Mouse (Mus musculus): ENCODE results near the gene Gfod1. TPM values are rescaled to one million over a fixed set of nuclear protein-coding genes. Genes with fewer than 3 reads are reported as not detected.
A peak's percentile ranks its signal among the peaks of the same experiment; 100 is the strongest.

The Gfod1 gene
- total RNA-seq (2017) = 7.4 and 11.2 TPM in 2 replicates

GRCm38 (mm10) chr13:43304018-43304431 lies at the start of gene Gfod1:
Gene Gfod1, minus strand, starts transcription at chr13:43304172.
- peak; percentile 87 for ATAC-seq (replicated peaks; ENCODE audit: low read depth, poor library complexity, severe bottlenecking)

DNA sequence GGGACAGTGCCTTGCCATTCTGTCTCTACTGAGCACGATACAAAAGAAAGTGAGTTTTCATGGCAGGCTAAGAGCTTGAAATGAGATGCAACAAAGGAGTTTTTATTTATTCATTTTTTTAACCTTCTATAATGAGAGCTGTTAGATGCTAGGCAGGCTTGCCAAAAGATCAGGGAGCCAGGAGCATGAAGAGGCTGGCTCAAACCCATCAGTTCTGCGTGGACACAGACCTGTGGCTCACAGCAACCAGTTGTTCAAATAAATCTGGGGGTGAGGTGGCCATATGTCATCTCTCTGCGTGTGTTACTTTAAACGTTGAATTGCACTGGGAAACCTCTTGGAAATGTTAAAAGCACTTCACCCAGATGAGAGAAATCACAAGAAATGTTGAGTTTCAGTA lies 49.4 kb upstream of the Gfod1 start:
- ATAC-seq (replicated peaks; ENCODE audit: low read depth, poor library complexity, severe bottlenecking) = no peak

- ATAC-seq (replicated peaks; ENCODE audit: low read depth, poor library complexity, severe bottlenecking) = no peak
These were observed 46.7 kb upstream of the Gfod1 start for GRCm38 (mm10) chr13:43350489-43351169.

DNA sequence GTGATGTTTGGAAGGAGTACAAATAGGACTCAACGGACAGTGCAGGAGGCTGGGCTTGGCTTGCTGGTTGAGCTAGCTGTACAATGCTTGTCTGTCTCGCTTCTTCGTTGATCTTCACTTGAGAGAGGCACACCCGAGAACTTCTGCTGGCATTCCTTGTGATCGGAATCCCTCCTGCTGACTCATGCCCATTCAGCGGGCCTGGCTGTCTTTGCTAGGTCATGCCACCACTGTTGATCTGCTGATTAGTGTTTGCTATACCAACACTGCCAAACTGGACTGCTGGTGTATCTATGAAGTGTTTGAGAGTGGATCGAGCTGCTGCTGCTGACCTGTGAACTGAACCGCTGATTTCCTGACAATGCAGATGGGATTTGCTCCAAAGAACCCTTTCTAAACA lies 45.4 kb upstream of the Gfod1 start:
- no peak for ATAC-seq (replicated peaks; ENCODE audit: low read depth, poor library complexity, severe bottlenecking)

GRCm38 (mm10) chr13:43346825-43347224 lies 42.9 kb upstream of the Gfod1 start:
- no peak for ATAC-seq (replicated peaks; ENCODE audit: low read depth, poor library complexity, severe bottlenecking)

DNA sequence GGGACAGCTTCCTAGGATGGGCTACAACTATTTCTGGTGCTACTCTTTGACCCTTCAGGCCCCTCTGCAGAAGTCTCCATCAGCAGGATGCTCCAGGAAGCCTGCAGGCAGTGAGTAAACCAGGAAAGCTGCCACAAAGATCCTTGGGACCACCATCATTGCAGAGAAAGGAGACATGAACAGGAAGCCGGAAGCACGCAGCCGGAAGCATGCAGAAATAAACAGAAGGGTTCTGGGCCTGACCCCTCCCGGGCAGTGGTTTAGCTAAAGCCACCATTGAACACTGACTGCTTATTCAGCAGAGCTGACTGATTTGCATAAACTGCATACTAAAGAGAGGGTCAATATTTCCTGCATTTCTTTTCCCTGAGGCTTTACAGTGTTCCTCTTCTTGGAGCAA lies 34.7 kb upstream of the Gfod1 start:
- no peak for ATAC-seq (replicated peaks; ENCODE audit: low read depth, poor library complexity, severe bottlenecking)

DNA sequence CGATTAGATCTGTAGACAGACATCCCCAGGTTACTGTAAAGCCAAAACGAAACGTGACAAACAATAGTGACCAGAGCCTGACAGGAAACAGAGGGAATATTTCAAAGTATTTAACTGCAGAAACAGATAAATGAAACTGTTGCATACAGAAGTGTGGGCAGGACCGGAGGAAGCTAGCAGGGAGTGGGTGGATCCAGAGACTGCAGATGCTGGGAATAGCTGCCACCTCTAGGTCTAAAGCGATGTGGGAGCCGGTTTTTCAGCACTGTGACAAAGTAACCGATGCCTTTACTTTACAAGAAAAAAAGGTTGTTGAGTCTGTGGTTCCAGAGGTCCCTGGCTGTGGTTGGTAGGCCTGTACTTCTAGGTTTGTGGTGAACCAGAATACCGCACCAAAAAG lies 34.0 kb upstream of the Gfod1 start:
- ATAC-seq (replicated peaks; ENCODE audit: low read depth, poor library complexity, severe bottlenecking) = no peak

DNA sequence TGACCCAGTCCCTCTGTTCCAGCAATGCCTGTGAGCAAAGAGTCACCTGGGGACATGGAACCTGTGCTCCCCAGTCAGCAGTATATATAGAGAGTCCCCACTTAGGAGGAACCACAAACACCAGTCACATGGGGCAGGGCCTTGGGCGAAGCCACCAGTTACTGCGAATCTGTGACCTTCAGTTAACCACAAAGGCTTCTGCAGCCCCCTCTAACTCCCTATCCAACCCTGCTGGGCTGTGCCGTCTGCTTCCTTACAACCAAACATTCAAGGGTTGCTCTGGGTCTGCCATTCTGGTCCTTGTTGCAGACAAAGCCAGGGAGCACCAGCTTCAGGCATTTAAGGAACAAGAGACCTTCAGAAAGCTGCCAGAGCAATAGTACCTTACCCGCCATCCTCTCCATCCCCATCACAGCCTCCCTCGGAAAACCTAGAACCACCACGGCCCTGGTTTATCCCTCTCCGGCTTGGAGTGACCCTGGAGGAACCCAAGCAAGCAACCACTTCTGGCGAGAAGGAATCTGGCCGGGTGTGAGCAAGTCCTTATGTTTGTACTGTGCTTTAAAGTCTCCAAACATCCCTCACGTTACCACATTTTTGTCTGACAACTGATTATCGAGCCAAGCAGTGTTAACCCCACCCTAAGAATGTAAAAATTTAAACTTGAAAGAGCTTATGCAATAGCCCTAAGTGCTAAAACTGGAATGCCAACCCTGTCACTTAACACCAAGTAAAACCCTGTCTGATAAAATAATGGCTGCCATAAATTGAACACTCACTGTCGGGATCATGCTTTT lies 32.7 kb upstream of the Gfod1 start:
- ATAC-seq (replicated peaks; ENCODE audit: low read depth, poor library complexity, severe bottlenecking) = peak; percentile 54

- ATAC-seq (replicated peaks; ENCODE audit: low read depth, poor library complexity, severe bottlenecking) = 0 out of 2 replicates have a peak, but pooled peaks have one; percentile 29
These were observed 28.6 kb upstream of the Gfod1 start for GRCm38 (mm10) chr13:43332591-43332990.

- 0 out of 2 replicates have a peak, but pooled peaks have one; percentile 29 for ATAC-seq (replicated peaks; ENCODE audit: low read depth, poor library complexity, severe bottlenecking)
These were observed 27.9 kb upstream of the Gfod1 start for GRCm38 (mm10) chr13:43331721-43332444.

DNA sequence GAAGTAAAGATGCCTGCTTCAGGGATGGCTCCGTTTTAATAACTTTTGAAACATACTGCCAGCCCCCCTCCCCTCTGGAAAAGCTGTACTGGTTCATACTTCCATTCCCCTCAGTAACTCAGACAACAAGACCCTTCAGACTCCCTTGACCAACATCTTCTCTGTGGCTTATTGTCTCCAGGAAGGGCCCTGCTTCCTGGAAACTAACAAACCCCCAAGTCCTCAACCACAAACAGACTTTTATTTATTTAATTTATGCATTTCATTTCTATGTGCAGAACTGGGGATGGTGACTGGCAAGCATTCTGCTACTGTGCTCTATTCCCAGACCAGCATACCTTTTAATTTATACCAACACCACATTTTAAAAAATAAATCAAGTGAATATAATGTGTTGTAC lies 21.5 kb upstream of the Gfod1 start:
- peak; percentile 88 for ATAC-seq (replicated peaks; ENCODE audit: low read depth, poor library complexity, severe bottlenecking)

GRCm38 (mm10) chr13:43321492-43321891 lies 17.5 kb upstream of the Gfod1 start:
- ATAC-seq (replicated peaks; ENCODE audit: low read depth, poor library complexity, severe bottlenecking) = no peak

GRCm38 (mm10) chr13:43319396-43319795 lies 15.4 kb upstream of the Gfod1 start:
- no peak; the same call in 1 of the 2 replicates for ATAC-seq (replicated peaks; ENCODE audit: low read depth, poor library complexity, severe bottlenecking)

- ATAC-seq (replicated peaks; ENCODE audit: low read depth, poor library complexity, severe bottlenecking) = no peak
These were observed 13.4 kb upstream of the Gfod1 start for GRCm38 (mm10) chr13:43317411-43317810.

DNA sequence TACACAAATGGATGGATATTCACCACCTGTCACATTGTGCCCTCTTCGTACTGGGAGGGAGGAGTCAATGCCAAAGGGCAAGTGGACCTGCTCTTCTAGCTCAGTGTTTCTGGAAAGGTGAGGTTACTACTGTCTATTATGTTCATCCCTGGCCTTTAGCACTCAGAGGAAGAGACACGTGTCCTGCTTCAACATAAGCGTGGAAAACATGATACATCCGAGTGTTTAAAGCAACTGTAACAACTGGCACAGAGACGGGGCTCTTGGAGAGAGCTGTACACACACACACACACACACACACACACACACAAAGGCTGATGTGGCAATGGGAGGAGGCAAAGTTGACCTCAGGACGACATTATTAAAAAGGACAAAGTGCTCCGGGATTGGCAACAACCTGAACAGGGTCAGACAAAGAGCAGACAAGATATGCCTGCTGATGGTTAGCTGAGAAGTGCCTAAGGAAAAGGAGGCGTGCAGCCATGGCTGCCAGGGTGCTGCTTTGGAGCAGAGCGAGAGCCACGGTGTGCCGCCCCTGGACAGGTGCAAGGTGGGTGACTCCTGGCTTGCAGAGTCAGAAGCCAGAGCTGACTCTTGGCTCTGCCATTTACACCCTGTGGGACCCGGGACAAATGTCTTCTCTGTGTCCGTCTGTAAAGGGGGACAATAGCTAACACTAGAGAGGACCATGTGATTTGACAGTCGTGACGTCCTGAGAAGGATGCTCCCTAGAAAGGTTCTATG lies 1.4 kb upstream of the Gfod1 start:
- ATAC-seq (replicated peaks; ENCODE audit: low read depth, poor library complexity, severe bottlenecking) = no peak

GRCm38 (mm10) chr13:43304700-43305099 lies 728 bp upstream of the Gfod1 start:
- ATAC-seq (replicated peaks; ENCODE audit: low read depth, poor library complexity, severe bottlenecking) = 0 out of 2 replicates have a peak, but pooled peaks have one; percentile 4

DNA sequence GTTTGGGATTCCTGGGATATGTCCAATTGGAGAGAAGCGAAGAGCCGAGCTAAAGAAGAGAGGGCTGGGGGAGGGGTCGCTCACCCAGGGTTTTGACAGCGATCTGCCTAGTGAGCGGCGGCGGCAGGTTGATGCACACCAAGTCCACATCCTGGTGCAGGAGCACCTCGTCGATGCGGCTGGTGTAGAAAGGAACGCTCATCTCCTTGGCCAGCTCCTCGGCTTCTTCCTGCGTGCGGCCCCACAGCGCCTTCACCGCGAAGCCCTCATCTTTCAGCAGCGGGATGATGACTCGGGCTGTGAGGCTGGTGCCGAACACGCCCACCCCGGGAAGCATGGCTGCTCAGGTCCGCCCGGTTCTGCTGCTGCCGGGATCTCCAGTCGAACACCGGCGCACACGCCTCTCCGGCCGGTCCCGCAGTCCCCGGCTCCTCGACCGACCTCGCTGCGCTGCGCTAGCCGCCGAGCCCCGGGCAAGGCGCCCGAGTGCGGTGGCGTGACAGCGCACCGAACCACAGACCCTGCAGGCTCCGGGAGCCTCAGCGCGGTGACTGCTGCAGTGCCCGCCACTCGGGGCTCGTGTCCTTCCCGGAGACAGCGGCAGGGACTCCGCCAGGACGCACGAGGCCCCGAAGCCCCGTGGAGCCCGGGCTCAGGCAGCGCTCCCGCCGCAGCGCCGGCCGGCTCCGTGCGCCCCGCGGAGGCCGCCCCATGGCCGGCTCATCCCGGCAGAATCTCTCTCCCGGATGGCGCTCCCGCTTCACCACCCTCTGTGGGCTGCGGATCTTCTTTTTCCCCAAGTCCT lies 609 bp downstream of the Gfod1 start:
- no peak; the same call in 1 of the 2 replicates for ATAC-seq (replicated peaks; ENCODE audit: low read depth, poor library complexity, severe bottlenecking)

GRCm38 (mm10) chr13:43302651-43303160 lies 1.3 kb downstream of the Gfod1 start:
- ATAC-seq (replicated peaks; ENCODE audit: low read depth, poor library complexity, severe bottlenecking) = no peak

GRCm38 (mm10) chr13:43302239-43302638 lies 1.7 kb downstream of the Gfod1 start:
- no peak for ATAC-seq (replicated peaks; ENCODE audit: low read depth, poor library complexity, severe bottlenecking)

Measured in common myeloid progenitor, adult 5-6 weeks (primary cell).